Mouse (Mus musculus) bone marrow macrophage, adult 2 months (primary cell): ENCODE results near the gene Cipc. TPM values are rescaled to one million over a fixed set of nuclear protein-coding genes. Genes with fewer than 3 reads are reported as not detected.

Source experiments
- H3K27ac ChIP-seq: 2 replicates; pipeline ENCODE4 v1.5.1; 2012; ENCODE audit warnings: low read depth, low read length; ENCODE audit not compliant: insufficient read depth
- H3K4me1 ChIP-seq: 2 replicates; pipeline ENCODE4 v1.6.1; 2012; ENCODE audit warnings: low read length; ENCODE audit not compliant: control insufficient read depth, insufficient read depth
- H3K4me3 ChIP-seq: 2 replicates; pipeline ENCODE4 v1.5.1; 2012; ENCODE audit warnings: mild to moderate bottlenecking, low read length, moderate library complexity; ENCODE audit not compliant: insufficient read depth
- CTCF ChIP-seq: IDR thresholded peaks from 2 replicates; pipeline ENCODE4 v1.5.1; 2012; ENCODE audit warnings: low read depth, mild to moderate bottlenecking, low read length, moderate library complexity
- POLR2A ChIP-seq: IDR thresholded peaks from 2 replicates; pipeline ENCODE4 v1.6.1; 2012; ENCODE audit warnings: mild to moderate bottlenecking, low read depth, low read length, borderline replicate concordance
- polyA plus RNA-seq: library from polyadenylated mRNA; stranded (reverse); fragments of >200 nt; gene quantifications from 2 replicates; pipeline ENCODE4 v1.2.4, GENCODE M21; 2012; ENCODE audit not compliant: missing spikeins, insufficient read depth, insufficient read length

Gene Cipc
- polyA plus RNA-seq, 1 experiment, result 23.0 TPM

- Histone ChIP-seq H3K27ac (no peak overlapping the region), H3K4me1 (no peaks in the 10 kb centered on the region), H3K4me3 (no peak overlapping the region)
- no peak for TF ChIP-seq POLR2A
- no peak for TF ChIP-seq CTCF
Measured at GRCm38 (mm10) chr12:86931919-86932574, 14.8 kb upstream of the Cipc start.

- Histone ChIP-seq H3K4me3 (no peak overlapping the region), H3K27ac (no peak overlapping the region), H3K4me1 (no peaks in the 10 kb centered on the region)
- no peak for TF ChIP-seq CTCF
Measured at GRCm38 (mm10) chr12:86932575-86932952, 14.3 kb upstream of the Cipc start.

GRCm38 (mm10) chr12:86934748-86935147, 12.1 kb upstream of the Cipc start:
- TF ChIP-seq CTCF (no peak), POLR2A (no peak)
- no peak overlapping the region for H3K27ac ChIP-seq
- H3K4me3 ChIP-seq, result no peak overlapping the region
- no peaks in the 10 kb centered on the region for H3K4me1 ChIP-seq

GRCm38 (mm10) chr12:86935692-86936282, 11.1 kb upstream of the Cipc start:
- Histone ChIP-seq H3K4me3 (no peak overlapping the region), H3K4me1 (no peaks in the 10 kb centered on the region), H3K27ac (no peak overlapping the region)
- TF ChIP-seq POLR2A, result no peak
- no peak for TF ChIP-seq CTCF

GRCm38 (mm10) chr12:86936587-86937343, 10.1 kb upstream of the Cipc start:
- H3K4me3 ChIP-seq, result no peak overlapping the region
- no peak for TF ChIP-seq POLR2A
- TF ChIP-seq CTCF, result no peak
- H3K27ac ChIP-seq, result no peak overlapping the region
- no peaks in the 10 kb centered on the region for H3K4me1 ChIP-seq

GRCm38 (mm10) chr12:86938571-86938970, 8.3 kb upstream of the Cipc start:
- no peaks in the 10 kb centered on the region for H3K4me1 ChIP-seq
- H3K27ac ChIP-seq, result no peak overlapping the region
- no peak overlapping the region for H3K4me3 ChIP-seq
- TF ChIP-seq CTCF (no peak), POLR2A (no peak)

- TF ChIP-seq POLR2A (no peak), CTCF (no peak)
- no peak overlapping the region for H3K4me3 ChIP-seq
- H3K4me1 ChIP-seq, result no peaks in the 10 kb centered on the region; the same call in 1 of the 2 replicates
- no peak overlapping the region for H3K27ac ChIP-seq
Measured at GRCm38 (mm10) chr12:86941173-86941572, 5.7 kb upstream of the Cipc start.

DNA sequence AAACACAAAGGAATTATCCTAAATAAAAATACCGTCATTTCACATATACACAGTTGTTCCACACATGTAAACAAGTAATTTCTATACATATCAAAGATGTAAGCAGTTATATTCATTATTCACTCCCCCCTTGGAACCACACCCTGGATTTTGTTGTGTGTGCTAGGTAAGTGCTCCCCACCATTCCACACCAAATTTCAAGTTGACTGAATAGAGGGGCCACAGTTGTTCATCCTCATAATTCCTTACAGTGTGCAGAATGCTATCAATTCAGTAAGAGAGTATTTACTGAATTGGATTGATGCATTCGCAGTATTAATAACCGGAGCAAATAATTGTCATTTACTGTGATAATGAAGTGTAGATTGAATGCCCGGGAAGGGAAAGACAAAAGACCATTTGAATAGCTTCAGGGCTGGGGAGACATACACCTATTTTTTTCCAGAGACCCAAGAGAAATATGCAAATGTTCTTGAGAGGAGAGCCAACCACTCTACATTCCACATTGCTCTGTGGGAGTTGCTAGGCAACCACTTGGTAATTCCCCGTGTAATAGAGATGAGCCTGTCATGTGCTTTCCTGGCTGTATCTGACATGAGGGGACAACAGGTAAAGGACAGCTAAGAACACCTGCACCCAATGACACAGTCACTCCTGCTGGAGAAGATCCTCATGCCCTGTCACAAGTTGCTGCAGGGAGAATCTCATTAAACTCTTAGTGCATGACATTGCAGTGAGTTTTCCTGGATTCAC, 4.9 kb upstream of the Cipc start:
- Histone ChIP-seq H3K4me1 (no peaks in the 10 kb centered on the region; the same call in 1 of the 2 replicates), H3K4me3 (no peak overlapping the region), H3K27ac (no peak overlapping the region)
- TF ChIP-seq CTCF, result no peak
- TF ChIP-seq POLR2A, result no peak

- no peak overlapping the region for H3K4me3 ChIP-seq
- no peak overlapping the region for H3K27ac ChIP-seq
- H3K4me1 ChIP-seq, result no peaks in the 10 kb centered on the region; the same call in 1 of the 2 replicates
- no peak for TF ChIP-seq POLR2A
- no peak for TF ChIP-seq CTCF
Measured at GRCm38 (mm10) chr12:86943421-86943820, 3.4 kb upstream of the Cipc start.
